Mouse (Mus musculus) common myeloid progenitor, adult 5-6 weeks (primary cell): ENCODE data around the gene Aox3. TPM values are rescaled to one million over a fixed set of nuclear protein-coding genes. Genes with fewer than 3 reads are reported as not detected.

Source experiments
- ATAC-seq: replicated peaks from 2 replicates; pipeline ENCODE4 v1.8.0; 2016; ENCODE audit warnings: low read depth, mild to moderate bottlenecking, moderate TSS enrichment, inconsistent platforms; ENCODE audit not compliant: poor library complexity, severe bottlenecking
- total RNA-seq: library from RNA; stranded (forward); fragments of 200-1000, 187-1606 nt; gene quantifications from 2 replicates; pipeline ENCODE4 v1.2.3, GENCODE M21; 2017

The Aox3 gene
- total RNA-seq, 1 experiment from 2014 or later, result not detected

DNA sequence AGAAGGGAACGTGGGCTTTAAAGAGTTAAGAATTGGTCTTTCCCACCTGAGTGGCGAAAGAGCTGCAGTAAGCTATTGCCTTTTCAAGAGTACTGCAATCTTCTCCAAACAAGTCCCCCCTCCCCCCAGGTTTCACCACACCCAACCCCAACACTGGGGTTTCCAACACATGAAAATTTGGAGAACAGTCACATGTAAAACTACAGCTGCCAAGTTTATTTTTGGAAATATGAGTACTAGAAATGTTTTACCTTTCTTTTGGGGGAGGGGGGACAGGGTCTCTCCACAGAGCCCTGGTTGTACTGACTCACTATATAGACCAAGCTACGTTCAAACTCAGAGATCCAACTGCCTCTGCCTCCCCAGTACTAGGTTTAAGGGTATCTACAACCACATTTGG lies 82.1 kb downstream of the Aox3 start:
- no peak for ATAC-seq

DNA sequence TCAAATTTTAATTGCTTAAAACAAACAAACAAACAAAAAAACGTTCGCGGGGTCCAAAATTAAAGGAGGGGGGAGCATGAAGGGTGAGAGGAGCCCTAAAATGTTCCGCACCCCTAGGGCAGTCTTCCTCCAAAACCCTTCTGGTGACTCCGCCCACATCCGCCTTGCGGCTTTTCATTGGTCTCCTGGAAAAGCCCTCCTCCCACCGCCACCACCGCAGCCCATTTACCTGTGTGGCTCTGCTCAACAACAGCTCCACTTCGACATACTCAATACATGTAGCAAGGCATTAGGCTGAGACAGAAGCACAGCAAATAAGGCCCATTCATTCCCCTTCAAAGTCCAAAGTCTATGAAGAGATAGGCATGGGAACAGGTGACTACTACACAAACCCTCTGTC lies 82.6 kb downstream of the Aox3 start:
- ATAC-seq, result peak; percentile 85

DNA sequence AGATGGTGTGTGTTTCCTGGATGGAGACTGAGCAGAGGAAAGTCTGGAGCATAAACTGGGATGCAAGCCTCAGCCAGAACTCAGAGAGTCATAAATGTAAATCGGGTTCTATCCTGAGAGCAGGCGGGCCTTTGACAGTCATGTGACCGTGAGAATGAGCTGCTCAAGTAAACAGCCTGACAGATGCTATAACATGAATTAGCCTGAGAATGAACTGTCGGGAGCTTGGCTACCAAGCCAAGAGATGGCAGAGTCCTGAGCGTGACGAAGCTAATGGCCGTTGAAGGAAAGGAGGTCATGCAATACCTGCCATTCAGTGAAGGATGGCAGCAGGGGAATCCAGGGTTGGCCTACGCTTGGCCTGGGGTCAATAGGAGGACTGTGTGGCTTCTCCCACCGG lies 84.1 kb downstream of the Aox3 start:
- ATAC-seq, result no peak

DNA sequence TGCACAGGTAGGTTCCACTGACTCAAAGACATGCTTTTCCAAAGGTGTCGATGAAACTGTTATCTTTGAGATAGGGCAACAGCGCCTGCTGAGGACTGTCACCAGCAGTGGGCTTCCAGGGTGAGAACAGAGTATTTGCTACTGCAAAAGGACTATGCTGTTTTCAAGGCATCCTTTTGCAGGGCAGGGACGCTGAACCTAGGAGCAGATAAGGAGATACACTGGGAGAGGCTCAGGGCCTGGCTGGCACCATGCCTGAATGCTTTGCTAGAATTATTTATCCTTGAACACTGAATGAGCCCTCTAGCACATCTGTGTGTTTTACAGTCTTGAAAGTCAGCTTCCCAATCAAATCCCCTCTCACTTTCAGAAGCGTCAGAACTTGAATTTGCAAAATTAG lies 85.5 kb downstream of the Aox3 start:
- ATAC-seq, result no peak

DNA sequence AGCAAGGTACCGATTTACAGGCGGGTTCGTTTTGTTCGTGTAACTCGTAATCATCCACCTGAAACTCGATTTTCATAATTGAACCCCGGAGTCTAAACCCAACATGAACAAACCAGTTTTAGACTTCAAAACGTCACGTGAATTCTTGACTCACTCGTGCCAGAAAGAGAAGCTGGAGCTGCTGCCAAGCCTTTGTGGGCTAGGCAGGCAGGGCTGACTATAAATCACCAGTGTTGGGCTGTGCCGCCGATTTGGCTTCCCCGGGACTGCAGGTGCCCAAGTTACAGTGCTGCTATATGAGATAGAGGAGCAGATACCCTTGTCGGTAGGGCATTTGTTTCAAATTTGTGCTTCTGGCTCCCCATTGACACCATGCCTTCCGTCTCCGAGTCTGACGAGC lies 97.3 kb downstream of the Aox3 start, which contains the start of gene Aox4:
Gene Aox4 (plus strand): TSS at position 195 of the 400 bp plus-strand sequence.
- ATAC-seq, result peak; percentile 92

DNA sequence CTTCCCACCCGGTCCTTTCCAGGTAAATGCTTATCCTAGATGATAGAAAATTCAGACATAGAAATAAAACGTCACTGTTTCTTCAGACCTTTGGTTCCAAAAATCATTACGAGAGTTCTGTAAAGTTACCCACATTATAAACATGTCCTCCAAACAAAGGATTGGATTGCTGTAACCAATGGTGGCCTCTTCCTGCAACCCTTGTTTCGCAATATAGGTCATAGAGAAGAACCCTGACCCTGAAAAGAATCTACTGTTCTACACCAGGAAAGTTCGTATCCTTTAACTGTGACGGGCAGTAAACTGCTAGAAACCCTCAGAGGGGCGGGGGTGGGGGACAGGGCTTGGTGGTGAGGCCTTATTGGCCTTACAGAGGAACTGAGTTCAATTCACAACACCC lies 99.9 kb downstream of the Aox3 start:
- no peak for ATAC-seq

DNA sequence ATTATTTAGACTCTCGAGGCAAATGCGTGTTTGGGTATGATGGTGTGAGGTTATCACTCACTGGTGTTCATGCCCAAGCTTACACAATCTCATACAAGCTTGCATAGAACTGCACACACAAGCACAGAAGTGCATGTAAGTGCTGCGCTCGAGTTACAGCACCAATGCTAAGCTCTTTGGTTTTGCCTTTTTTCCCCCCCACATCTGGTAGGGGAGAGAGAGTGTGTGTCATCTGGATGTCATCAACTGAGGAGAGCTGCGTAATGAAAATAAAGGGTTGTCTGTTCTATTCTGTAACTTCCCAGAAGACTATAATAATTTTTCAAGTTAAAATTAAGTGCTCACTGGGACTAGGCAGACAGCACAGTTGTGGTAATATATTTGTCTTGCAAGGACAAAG lies 100.9 kb downstream of the Aox3 start:
- no peak for ATAC-seq

DNA sequence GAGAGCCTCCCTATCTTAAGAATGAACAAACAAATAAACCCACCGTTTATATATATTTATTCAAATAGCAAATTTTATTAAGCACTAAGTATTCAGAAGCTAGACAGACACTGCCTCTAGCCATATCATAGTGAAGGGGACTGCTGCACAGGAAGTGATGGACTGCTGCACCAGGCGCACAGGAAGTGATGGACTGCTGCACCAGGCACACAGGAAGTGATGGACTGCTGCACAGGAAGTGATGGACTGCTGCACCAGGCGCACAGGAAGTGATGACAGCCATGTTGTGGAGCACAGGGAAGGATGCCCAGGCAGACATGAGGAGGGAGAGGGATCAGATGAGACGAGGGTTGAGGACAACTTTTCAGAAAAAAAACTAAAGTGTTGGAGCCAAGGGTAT lies 102.4 kb downstream of the Aox3 start:
- ATAC-seq, result peak; percentile 71

DNA sequence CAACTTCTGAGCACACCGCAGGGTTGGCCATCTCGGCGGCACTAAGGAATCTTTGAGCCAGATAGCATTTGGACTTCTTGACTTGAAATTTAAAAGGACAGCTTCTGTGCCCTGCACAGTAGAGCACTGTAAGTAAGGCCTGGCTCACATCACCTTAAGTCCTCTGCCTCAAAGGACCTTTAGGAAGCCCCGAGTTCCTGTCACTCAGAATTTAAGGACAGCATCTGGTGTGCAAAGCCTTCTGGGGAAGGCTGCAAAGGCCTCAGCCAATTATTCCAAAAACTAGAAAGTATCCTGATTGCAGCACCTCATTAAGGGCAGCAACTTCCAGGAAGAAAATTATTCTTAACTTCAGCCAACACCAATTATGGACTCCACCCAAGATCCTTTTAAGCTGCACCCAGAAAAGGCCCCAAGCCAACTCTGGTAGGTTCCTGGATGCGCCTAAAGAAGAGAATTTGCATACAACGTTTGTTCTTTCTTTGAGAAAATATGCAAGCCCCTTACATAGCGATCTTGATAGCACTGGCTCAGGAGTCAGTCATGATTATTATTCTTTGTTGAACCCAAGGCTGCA lies 103.1 kb downstream of the Aox3 start:
- ATAC-seq, result no peak

DNA sequence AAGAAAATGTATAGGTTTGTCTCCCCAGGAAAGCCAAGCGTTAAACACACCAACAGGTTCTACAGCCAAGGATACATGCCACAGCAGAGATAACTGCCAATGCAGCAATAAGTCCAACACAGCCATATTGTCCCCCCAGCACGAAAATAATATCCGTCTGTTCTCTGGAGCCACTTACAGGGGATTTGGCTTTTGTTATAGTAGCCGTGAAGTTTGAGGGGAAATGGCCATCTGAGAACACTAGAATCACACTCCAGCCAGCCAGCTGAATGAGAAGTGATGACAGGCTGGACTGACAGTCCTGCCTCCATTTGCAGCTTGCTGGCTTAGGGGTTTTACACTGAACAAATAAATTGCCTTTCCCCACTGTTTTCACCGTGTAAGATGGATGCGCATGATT lies 108.1 kb downstream of the Aox3 start:
- no peak for ATAC-seq

DNA sequence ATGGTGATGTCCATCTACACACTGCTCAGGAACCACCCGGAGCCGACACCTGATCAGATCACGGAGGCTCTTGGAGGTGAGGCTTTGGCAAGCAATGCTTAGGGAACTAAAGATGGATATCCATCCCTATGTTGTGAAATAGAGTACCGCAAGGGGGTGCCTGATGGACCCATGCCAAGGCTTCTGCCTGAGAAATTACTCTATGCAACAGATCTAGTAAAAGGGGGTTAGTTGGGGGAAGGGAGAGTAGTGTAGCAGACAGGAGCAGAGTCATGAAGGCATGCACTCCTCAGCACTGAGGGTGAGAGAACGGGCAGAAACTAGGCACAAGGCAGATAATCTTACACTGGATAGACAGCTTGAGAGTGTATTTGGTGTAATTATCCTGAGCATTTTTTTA lies 108.9 kb downstream of the Aox3 start:
- no peak for ATAC-seq

DNA sequence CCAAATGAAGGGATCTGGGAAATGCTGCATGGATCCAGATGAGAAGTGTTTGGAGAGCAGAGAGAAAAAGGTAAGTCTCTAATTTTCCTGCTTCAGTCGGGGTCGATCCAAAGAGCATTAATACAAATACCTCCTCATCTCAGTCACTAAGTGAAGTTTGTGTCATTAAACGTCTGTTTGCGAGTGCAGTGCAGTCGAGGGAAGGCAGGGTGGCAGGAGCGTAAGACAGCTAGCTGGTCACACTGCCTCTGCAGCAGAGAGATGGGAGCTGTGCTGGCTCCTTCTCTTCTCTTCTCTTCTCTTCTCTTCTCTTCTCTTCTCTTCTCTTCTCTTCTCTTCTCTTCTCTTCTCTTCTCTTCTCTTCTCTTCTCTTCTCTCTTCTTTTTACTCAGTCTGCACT lies 115.2 kb downstream of the Aox3 start:
- ATAC-seq, result no peak

DNA sequence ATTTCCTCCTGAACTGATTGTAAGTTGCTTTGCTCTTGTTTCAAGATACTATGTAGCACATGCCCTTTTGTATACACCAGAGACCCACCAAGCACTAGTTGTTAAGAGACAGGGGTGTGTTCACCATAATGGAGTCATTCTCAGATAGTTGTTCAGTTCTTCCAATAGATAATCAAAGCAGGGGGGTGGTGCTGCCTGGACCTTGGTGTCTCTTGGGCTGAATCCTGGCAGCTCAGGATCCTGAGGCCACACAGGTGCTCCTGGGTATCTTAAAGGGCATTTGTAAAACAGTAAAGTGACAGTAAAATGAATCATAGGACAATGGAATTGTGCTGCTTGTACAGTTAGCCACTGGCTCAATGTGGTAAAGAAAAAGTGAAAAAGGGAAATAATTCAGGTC lies 116.0 kb downstream of the Aox3 start:
- no peak for ATAC-seq

DNA sequence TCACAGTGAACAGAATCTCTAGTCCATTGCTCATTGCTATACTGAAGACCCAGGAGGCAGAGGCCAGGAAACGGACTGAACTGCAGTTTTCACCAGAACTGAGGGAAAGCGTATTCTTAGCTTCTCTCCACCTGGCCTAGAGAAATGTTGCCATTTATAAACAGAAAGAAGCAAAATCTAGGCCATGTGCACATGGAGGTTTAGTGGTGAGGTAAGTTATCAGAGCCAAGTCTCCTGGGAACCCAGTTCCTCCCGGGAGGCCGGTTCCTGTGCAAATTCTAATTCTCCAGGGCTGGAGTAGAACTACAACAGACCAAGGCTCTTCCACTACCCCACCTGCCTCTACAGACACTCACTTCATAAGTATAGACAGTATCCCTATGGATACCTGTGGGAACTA lies 116.8 kb downstream of the Aox3 start:
- ATAC-seq, result no peak

DNA sequence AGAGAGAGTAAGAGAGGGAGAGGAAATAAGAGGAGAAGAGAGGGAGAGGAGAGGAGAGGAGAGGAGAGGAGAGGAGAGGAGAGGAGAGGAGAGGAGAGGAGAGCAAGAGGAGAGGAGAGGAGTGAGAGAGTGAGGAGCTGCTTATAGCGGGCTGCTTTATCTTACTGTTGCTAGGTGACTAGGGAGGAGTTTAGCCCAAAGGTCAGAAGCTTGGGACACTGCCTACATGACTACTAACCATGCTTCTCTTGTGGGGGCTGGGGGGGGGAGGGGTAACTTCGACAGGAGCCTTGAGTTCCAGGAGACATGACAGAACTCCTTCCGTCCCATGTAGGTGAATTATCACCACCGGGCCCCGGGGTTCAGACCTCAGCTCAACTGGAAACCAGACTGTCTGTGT lies 117.6 kb downstream of the Aox3 start:
- ATAC-seq, result no peak

DNA sequence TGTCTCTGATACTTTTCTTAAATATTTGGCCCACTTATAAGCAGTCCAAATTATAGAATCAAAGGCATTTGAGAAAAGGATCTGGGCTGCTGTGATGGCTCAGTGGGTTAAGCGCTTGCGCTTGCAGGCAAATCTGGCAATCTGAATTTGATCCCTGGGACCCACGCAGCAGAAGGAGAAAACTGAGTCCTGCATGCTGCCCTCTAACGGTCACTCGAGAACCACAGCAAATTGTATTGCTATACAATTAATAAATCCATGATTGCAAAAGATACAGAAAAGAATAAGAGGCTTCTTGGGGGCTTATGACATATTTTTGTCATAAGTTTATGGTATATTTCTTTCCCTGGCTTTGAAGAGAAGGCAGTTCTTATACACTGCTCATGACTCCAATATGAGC lies 122.5 kb downstream of the Aox3 start:
- ATAC-seq, result no peak

DNA sequence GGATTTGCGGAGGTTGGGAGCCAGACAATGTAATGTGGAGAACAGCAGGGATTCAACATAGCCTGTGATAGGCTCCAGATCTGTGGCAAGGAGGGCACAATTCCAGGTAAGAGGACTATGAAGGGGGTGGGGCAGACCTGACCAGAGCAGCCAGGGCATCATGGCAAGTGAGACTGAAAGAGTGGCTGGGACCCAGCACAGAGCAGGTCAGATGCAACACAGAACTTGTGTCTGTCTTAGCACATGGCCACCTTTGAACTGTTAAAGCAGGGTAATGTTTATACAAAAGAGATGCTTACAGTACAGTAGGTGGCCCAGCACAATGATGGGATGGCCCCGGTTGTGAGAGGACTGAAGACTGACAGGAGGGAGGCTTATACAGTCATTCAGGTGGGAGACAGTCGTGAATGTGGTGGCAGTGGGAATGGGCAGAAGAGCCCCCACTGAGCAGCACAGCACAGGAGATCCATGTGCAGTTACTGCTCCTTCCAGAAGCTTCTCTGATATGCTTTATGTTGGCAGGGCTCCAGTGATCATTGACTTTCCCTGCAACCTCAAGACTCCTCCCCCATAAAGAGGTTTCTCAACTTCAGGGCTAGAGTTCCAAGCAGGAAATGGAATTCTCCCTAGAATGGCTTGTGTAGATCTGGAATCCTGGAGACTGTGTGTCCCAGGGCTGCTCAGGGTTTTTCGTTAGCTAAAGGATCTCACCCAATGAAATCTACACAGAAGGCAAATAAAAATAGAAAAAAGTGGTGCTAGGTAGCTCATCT lies 124.8 kb downstream of the Aox3 start:
- no peak for ATAC-seq

DNA sequence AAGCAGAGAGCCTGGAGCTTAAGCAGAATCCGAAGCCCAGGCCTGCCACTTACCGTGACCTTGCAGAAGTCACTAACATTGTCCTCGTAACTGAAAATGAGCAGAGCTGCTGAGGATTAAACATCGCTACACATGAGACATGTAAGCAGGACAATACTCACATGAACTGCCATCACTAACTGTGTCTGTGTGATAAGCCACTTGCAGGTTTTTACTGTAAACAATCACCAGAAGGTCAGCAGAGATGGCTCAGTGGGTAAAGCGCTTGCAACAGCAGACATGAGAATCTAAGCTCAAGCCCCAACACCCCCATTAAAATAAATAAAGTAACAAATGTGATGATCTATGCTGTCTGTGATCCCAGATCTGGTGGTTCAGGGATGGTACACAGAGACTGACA lies 125.5 kb downstream of the Aox3 start:
- ATAC-seq, result peak; percentile 32; the same call in 1 of the 2 replicates

DNA sequence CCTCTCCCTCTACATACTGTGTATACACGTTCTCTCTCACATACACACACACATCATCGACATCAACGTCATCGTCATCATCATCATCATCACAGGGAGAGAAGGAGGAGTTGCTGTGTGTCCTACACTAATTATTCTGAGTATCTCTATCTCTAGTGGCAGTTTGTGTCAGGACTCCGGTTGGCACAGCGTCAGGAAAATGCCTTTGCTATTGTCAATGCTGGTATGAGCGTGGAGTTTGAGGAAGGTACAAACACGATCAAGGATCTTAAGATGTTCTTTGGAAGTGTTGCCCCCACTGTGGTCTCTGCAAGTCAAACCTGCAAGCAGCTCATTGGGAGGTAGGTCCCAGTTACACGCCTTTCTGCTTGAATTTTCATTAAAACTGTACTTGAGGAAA lies 126.0 kb downstream of the Aox3 start:
- ATAC-seq, result no peak

DNA sequence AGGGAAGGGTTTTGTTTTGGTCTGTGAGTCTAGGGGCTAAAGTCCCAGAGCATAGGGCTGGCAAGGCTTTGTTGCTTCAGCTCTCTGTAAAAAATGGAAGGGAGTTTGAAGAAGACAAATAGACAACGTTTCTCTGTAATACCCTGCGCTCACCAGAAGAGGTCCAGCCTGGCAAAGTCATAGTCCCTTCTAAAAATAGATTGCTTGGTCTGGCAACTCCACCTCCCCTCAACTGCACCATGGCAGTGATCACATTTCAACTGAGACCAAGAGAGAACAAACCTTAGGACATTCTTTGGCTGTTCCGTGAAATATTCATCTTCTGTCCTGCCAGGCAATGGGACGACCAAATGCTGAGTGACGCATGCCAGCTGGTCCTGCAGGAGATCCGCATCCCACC lies 127.4 kb downstream of the Aox3 start:
- peak; percentile 60 for ATAC-seq

DNA sequence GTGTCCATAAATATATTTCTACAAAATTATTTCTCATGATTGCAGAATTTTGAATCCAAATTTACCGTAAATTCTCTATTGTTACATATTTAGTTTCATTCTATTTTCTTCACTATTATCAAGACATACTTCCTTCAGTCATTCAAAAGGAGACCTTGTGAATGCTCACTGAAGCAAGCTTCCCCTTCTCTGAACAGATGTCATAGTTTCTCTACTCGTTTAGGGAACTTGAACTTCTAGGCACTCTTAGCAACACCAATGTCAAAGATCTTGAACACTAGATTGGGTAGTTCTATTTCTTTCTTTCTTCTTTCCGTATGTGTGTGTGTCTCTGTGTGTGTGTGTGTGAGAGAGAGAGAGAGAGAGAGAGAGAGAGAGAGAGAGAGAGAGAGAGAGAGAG lies 131.6 kb downstream of the Aox3 start:
- ATAC-seq, result peak; percentile 74; the same call in 1 of the 2 replicates

DNA sequence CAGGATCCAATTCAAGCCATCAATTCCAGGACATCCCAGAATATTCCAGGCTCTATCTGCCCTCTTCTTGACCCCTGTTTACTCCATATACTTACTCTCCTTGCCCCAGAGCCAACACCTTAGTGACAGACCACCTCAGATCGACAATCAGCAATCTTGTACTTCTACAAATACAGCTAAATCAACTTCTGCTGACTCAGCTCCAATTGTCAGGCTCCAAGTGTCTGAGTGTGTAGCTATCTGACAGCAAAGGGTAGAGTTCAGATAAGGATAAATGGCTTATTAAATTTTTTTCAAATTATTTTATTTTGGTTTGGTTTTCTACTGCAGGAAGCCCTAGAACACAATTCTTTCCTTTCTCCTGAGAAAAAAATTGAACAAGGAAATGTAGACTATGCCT lies 135.6 kb downstream of the Aox3 start:
- ATAC-seq, result no peak
